Mouse (Mus musculus) hindbrain, embryonic 10.5 days (tissue): ENCODE measurements around the gene Slamf8. TPM values are rescaled to one million over a fixed set of nuclear protein-coding genes. Genes with fewer than 3 reads are reported as not detected.

Source experiments
- DNase-seq: peaks from one replicate; pipeline ENCODE4 v3.0.0-alpha.2; 2017; ENCODE audit warnings: low spot score
- H3K27ac ChIP-seq: fragments of 300-500 bp; sonication (generic); 2 replicates; pipeline ENCODE4 v1.5.1; 2016; ENCODE audit warnings: mild to moderate bottlenecking, moderate library complexity
- H3K27me3 ChIP-seq: fragments of 300-500 bp; sonication (generic); 2 replicates; pipeline ENCODE4 v1.6.1; 2016; ENCODE audit warnings: mild to moderate bottlenecking; ENCODE audit not compliant: poor library complexity, insufficient read depth, severe bottlenecking
- H3K36me3 ChIP-seq: fragments of 300-500 bp; sonication (generic); 2 replicates; pipeline ENCODE4 v1.6.1; 2016; ENCODE audit warnings: mild to moderate bottlenecking, moderate library complexity
- H3K4me1 ChIP-seq: fragments of 300-500 bp; sonication (generic); replicated peaks from 2 replicates; pipeline ENCODE4 v1.6.1; 2016; ENCODE audit warnings: mild to moderate bottlenecking
- H3K4me3 ChIP-seq: fragments of 300-500 bp; sonication (generic); 2 replicates; pipeline ENCODE4 v1.5.1; 2016; ENCODE audit warnings: mild to moderate bottlenecking, moderate library complexity
- H3K9me3 ChIP-seq: fragments of 300-500 bp; sonication (generic); 2 replicates; pipeline ENCODE4 v1.6.1; 2016; ENCODE audit warnings: mild to moderate bottlenecking, moderate library complexity
- WGBS: fragments of 180-500 bp; shearing (Covaris S2); methylation state at CpG from one replicate; pipeline ENCODE4 v1.1.7; 2016; 5-methylcytosine and 5-hydroxymethylcytosine counted together
- polyA plus RNA-seq: library from polyadenylated mRNA; unstranded; fragments of >200 nt; fragmentation: Nextera tagmentation; extraction: Ambion mirVana; gene quantifications from 2 replicates; pipeline ENCODE4 v1.2.1, GENCODE M21; 2016

The Slamf8 gene
- polyA plus RNA-seq, 1 experiment from 2014 or later: not detected

DNA sequence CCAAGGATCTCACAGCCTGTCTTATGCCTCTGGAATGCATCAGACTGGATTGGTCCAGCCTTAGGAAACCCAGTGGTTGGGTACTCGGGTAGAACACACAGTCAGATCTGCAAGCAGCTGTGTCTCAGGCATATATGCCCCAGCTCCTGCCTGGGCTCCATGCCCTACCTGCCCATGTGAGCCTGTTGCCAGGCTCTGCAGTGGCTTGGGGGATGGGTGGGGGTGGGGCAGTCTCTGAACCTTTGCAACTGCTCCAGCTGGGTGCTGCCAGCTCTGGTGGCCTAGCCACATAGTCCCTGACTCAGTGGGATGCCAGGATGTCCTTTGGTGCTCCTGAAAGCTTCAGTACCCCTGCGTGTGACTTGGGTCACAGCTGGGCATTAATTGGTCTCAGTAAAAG lies 41.1 kb downstream of the Slamf8 start:
- DNase-seq: no peak
- WGBS: 14% methylated on average over 2 of the region's 2 CpGs
- no peak overlapping the region for H3K27ac ChIP-seq
- no peaks in the 10 kb centered on the region for H3K36me3 ChIP-seq
- peak overlapping the region; percentile 53; the same call in 1 of the 2 replicates for H3K4me3 ChIP-seq
- peaks cover 46% of the 10 kb centered on the region for H3K4me1 ChIP-seq
- no peaks in the 10 kb centered on the region for H3K9me3 ChIP-seq
- peaks cover 39% of the 10 kb centered on the region for H3K27me3 ChIP-seq

GRCm38 (mm10) chr1:172548501-172548900 lies 41.9 kb downstream of the Slamf8 start:
- Histone ChIP-seq H3K36me3 (no peaks in the 10 kb centered on the region), H3K4me3 (no peak overlapping the region), H3K9me3 (no peaks in the 10 kb centered on the region), H3K27me3 (peaks cover 36% of the 10 kb centered on the region), H3K4me1 (peaks cover 46% of the 10 kb centered on the region), H3K27ac (no peak overlapping the region)
- no peak for DNase-seq
- WGBS: 34% methylated on average over 7 of the region's 7 CpGs

DNA sequence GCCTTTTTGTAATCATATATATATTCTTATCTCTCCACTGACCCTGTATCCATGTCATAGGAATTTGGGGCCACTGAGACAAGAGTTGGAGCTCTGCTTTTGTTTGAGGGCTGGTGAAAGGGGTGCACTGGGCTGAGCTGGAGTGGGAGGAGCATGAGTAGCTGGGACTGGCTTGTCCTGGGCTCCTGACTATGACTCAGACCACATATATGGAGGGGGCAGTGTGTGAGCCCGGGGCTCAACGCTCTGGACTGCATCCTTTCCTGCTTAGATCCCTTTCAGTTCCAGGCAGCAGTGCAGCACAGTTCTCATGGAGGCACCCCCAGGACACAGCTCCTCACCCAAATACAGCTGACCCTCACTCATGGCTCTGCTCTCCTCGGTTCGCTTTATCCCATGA lies 44.3 kb downstream of the Slamf8 start:
- no peak overlapping the region for H3K27ac ChIP-seq
- no peaks in the 10 kb centered on the region for H3K36me3 ChIP-seq
- H3K9me3 ChIP-seq: no peaks in the 10 kb centered on the region
- DNase-seq: no peak
- 90% methylated on average over 4 of the region's 4 CpGs for WGBS
- H3K27me3 ChIP-seq: peaks cover 27% of the 10 kb centered on the region
- H3K4me3 ChIP-seq: no peak overlapping the region
- H3K4me1 ChIP-seq: peaks cover 30% of the 10 kb centered on the region

- Histone ChIP-seq H3K36me3 (no peaks in the 10 kb centered on the region), H3K4me3 (no peak overlapping the region), H3K9me3 (no peaks in the 10 kb centered on the region), H3K27me3 (peaks cover 25% of the 10 kb centered on the region), H3K27ac (peak overlapping the region; percentile 35; the same call in 1 of the 2 replicates), H3K4me1 (peaks cover 8% of the 10 kb centered on the region; the same call in 1 of the 2 replicates)
- DNase-seq: no peak
- 50% methylated on average over 11 of the region's 11 CpGs for WGBS
These were observed 50.0 kb downstream of the Slamf8 start for GRCm38 (mm10) chr1:172540283-172540820.

DNA sequence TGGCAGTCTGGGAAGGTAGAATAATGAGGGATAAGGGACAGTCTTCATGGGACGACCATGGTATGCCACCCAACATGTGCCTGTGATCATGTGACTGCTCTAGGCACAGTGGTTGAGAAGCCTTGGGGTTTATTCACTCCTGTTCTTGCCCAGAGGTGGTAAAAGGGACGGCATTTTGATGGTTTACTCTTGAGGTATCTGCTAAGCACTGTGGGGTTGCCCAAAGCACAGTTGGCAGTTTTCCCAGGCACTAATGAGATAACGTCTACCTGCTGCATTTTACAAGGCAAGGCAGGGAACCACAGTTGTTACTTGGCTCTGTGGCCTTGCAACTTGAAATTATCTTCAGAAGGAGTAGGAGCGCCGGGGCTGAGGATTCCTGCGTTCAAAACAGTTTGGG lies 50.5 kb downstream of the Slamf8 start:
- no peak overlapping the region for H3K27ac ChIP-seq
- DNase-seq: no peak
- 74% methylated on average over 6 of the region's 6 CpGs for WGBS
- no peak overlapping the region for H3K4me3 ChIP-seq
- H3K27me3 ChIP-seq: peaks cover 25% of the 10 kb centered on the region
- H3K9me3 ChIP-seq: no peaks in the 10 kb centered on the region
- peaks cover 8% of the 10 kb centered on the region for H3K4me1 ChIP-seq
- no peaks in the 10 kb centered on the region for H3K36me3 ChIP-seq

- Histone ChIP-seq H3K36me3 (no peaks in the 10 kb centered on the region), H3K4me1 (peaks cover 28% of the 10 kb centered on the region), H3K9me3 (no peaks in the 10 kb centered on the region), H3K27me3 (peaks cover 43% of the 10 kb centered on the region), H3K4me3 (no peak overlapping the region), H3K27ac (no peak overlapping the region)
- 82% methylated on average over 16 of the region's 16 CpGs for WGBS
- no peak for DNase-seq
These were observed 55.3 kb downstream of the Slamf8 start for GRCm38 (mm10) chr1:172535116-172535515.

DNA sequence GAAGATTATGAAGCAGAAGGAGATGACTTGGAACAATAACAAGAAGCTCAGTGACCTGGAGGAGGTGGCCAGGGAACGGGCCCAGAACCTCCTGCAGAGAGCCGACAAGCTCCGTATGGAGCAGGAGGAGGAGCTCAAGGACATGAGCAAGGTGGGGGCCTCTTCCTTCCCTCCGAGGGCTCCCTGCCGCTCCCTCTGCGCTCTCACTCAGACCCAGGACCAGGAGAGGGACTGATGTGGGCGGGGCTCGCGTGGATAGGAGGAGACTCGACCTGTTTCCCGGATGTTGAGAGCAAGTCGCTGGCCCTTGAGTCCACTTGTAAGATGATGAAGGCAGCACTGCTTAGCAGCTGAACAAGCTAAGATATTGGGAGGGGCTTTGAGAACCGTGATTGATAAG lies 57.8 kb downstream of the Slamf8 start:
- WGBS: 3% methylated on average over 13 of the region's 13 CpGs
- DNase-seq: peak; percentile 66
- H3K27ac ChIP-seq: peak overlapping the region; percentile 77
- H3K36me3 ChIP-seq: no peaks in the 10 kb centered on the region
- H3K4me3 ChIP-seq: peak overlapping the region; percentile 45
- H3K9me3 ChIP-seq: no peaks in the 10 kb centered on the region
- H3K27me3 ChIP-seq: peaks cover 46% of the 10 kb centered on the region
- peaks cover 25% of the 10 kb centered on the region for H3K4me1 ChIP-seq

Other genes starting within 250 kb of the Slamf8 start
- gene Kcnj10, start 249.4 kb downstream of the Slamf8 start, polyA plus RNA-seq: 0.31 and 0.77 TPM in 2 replicates
- gene Pigm, start 214.0 kb downstream of the Slamf8 start, polyA plus RNA-seq: 8.7 and 10.5 TPM in 2 replicates
- gene Slamf9, start 115.2 kb downstream of the Slamf8 start, polyA plus RNA-seq: 0.16 TPM in 1 of 2 replicates, not detected in the other
- gene Igsf9, start 108.8 kb downstream of the Slamf8 start, polyA plus RNA-seq: 74.1 and 76.0 TPM in 2 replicates
- gene Tagln2, start 90.5 kb downstream of the Slamf8 start, polyA plus RNA-seq: 73.3 and 80.4 TPM in 2 replicates
- gene Cfap45, start 69.8 kb downstream of the Slamf8 start, polyA plus RNA-seq: 2.4 and 3.6 TPM in 2 replicates
- 0.15 TPM in 1 of 2 replicates, not detected in the other for gene Vsig8, start 34.6 kb downstream of the Slamf8 start, polyA plus RNA-seq
- 0.21 TPM in 1 of 2 replicates, not detected in the other for gene Fcrl6, start 12.0 kb upstream of the Slamf8 start, polyA plus RNA-seq
- 8.4 and 10.2 TPM in 2 replicates for gene Dusp23, start 42.4 kb upstream of the Slamf8 start, polyA plus RNA-seq
- 0.21 and 0.34 TPM in 2 replicates for gene Crp, start 107.5 kb upstream of the Slamf8 start, polyA plus RNA-seq